Mouse (Mus musculus): ENCODE measurements at regions not wholly inside any gene's neighbourhood (a gene's known extent, or its start where the extent isn't known, plus 50 kb on each side); places are given as distances from the start of the nearest gene placed in this dataset.

DNA sequence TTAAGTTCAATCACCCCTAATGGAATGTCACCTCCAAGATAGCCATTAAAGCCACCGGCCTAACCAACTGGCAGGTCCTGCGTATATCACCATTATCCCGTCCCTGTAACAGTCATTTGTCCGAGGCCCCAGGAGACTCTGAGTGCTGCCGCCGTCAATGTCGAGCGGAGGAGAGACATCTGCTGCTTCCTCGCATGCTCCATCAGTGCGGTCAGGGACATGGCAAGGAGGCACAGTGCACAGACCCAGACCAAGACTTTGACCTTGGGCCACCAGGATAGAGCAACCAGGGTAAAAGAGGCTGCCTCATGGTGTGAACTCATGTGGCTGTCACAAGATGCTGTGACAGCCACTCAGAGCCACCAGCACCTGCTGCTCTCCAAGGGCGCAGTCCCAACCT is 172.9 kb downstream of the Tomm20 start:
- no peak for DNase-seq

- no peak for DNase-seq
These were observed 173.4 kb downstream of the Tomm20 start for GRCm38 (mm10) chr8:126772194-126772593.

DNA sequence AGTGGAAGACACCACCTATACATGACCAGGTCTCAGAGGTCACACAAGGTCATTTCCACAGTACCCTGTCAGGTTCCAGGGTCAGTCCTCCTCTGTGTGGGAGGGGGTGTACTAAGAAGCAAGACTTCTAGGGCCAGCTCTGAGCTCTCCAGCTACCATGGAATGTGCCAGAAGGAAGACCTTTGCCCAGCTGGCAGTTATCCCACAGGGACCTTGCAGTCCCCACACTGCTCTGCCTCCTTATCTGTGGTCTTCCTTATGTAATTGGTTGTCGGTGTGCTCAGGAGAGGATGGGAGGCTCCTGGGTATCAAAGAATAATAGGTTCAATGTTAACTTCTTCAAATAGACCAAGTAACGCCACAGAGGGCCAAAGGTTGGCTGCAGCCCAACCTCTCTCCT is 175.3 kb downstream of the Tomm20 start:
- DNase-seq: peak; percentile 77 to 78

DNA sequence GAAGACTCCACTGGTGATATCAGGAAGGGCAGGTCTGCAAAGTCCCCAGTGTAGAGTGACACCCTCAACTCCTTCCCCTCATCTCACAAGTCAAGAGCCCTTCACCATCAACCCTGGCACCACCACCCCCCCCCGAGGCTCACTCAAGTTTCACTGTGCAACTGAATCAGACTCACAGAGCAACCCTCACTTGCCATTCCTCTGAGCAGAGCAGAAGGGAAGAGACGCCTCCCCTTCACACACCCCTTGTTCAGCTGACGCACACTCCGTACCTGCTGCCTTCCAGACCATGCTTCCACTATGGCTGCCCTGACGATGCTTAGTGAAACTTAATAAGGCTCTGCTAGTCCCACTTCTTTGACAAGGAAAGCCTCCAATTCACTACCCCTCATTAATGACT is 174.4 kb upstream of the Irf2bp2 start:
- DNase-seq: no peak

DNA sequence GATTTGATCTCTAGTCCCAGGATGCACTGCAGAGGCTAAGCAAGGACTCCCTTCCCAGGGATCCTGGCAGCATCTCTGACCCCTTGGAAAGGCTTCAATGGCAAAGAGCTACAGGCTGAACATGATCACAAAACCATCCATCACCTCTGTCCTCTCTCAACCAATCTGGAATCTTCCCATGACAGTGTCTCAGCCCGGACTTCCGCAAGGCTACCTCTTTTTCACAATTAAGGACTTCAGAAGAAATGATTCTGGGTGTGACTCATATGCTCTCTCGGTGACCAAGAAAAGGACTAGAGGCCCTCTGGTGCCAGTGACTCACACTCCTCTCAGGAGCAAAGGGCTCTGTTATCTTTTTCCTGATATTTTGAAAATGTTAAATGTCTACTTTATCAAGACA is 173.6 kb upstream of the Irf2bp2 start:
- no peak for DNase-seq

DNA sequence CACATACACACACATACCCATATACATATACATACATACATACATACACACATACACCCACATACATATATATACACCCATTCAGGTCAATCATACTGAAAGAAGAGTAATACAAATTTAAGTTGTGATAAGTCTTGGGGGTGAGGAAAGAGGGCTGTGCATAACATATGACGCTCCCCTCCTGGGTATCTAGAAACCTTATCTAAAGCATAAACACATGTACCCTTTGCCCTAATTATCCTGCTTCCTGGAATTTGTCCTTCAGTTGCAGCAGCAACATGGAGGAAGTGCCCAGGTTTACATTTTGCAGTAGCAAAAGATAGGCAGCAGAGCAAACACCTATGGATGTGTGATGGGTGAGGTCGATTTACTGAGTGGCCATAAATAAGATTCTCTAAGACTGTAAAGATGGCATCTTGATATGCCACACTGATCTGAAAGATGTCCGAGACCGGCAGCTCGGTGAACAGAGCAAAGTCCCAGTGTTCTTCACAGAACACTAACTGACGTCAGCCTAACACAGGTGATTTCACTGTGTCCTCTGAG is 172.0 kb upstream of the Irf2bp2 start:
- no peak for DNase-seq

DNA sequence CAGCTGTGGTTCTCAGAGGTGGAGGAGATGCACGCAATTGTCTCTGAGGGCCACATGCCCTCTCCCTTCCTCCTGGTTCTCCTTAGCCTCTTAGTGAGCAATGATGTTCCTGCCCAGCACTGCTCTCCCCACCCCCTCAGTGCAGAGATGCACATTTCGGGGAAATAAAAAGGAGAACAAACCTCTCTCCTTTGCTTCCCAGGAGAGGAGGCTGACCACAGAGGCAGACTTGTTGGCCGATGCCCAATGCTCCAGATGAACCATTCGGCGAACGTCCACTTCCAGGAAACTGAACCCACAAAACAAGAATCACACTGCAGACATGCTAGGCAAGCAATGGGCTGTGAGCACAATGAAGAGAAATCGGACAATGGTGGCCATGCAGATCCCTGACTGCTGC is 169.8 kb upstream of the Irf2bp2 start:
- no peak for DNase-seq

DNA sequence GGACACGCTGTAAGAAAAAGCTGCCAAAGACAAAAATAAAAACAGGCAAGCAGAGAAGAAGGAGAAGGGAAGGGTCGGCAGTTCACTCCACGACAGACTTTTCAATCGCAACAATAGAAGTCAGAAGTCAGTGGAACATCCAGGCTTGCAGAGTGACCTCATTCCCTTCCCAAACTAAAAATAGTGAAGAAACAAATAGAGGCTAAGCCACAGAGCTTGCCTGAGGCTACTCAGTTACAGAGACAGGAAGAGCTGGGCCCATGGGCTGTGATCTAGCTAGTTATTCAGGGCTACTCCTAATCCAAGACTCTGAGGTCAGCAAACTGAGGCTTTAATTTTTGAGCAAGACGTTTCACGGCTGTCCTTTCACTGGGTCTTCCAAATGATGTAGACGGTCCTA is 165.9 kb upstream of the Irf2bp2 start:
- DNase-seq: no peak

DNA sequence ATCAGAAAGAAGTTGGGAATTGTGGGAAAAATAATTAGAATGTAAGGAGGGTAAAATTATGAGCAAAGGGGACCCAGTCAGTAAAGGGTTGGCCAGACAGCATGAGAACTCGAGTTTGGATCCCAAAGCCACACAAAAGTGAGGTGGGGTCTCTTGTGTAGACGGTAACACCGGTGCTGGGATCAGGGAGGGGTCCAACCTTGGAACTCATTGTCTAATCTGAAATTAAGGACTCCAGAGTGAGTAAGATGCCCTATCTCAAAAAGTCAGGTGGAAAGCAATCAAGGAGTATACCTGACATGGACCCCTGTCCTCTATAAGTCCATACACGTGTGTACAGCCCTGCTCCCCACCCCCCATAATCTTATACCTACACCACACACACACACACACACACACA is 165.2 kb upstream of the Irf2bp2 start:
- DNase-seq: no peak

DNA sequence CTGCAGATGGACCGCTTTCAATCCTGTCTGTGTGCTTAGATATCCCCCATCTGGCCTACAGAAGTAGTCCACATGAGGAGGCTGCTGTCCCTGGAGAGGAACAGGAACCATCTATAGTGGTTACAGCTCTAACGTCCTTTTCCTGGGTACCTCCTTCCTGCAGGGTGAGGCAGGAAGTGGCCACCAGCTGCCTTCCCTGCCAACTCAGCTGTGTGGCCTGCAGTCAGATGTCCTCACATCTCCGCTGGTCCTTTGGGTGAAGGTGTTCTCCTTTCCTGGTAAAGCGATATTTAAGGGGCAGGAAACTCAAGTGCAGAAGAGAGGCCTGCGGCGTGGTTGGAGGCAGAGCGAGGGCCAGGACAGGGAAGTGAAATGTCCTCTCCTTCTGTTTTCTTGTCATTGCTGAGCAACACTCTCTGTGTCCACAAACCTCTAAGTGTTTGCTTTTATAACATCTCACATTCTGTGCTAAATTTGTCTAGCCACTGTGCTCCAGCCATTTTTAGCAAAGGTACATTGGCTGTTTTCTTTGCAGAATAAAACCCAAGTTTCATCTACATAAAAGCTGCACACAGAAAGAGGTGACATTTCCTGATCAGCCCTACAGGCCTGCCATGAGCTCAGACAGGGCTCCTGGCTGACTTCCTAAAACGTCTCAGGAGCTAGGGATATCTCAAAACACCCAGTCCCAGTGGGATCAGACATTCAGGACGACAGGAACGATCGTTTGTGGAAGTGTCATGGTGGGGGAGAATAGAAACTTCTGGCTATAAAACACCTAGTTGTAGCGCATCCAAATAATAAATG is 164.4 kb upstream of the Irf2bp2 start:
- DNase-seq: no peak

GRCm38 (mm10) chr8:126756300-126757097 is 162.7 kb upstream of the Irf2bp2 start:
- DNase-seq: no peak

GRCm38 (mm10) chr8:126755669-126756068 is 161.9 kb upstream of the Irf2bp2 start:
- no peak for DNase-seq

DNA sequence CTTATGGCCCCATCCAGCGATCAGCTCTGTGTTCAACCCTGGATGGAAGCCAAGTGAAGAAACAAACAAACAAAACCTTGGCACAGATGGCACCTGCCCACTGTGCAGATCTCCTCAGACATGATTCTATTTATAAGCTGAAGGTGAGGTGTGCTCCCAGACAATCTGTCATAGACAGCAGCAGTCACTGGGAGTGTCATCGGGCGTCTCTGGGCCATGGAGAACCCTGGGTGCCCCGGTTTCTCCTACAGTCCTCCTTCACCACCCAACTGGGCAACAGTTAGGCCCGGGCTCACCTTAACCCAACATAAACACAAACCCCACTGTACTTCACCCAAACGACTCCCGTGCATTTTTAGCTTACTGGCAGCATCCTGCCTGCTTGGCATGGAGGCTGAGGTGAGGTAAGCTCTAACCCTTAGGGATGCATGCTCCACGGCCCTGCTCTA is 160.6 kb upstream of the Irf2bp2 start:
- DNase-seq: no peak

DNA sequence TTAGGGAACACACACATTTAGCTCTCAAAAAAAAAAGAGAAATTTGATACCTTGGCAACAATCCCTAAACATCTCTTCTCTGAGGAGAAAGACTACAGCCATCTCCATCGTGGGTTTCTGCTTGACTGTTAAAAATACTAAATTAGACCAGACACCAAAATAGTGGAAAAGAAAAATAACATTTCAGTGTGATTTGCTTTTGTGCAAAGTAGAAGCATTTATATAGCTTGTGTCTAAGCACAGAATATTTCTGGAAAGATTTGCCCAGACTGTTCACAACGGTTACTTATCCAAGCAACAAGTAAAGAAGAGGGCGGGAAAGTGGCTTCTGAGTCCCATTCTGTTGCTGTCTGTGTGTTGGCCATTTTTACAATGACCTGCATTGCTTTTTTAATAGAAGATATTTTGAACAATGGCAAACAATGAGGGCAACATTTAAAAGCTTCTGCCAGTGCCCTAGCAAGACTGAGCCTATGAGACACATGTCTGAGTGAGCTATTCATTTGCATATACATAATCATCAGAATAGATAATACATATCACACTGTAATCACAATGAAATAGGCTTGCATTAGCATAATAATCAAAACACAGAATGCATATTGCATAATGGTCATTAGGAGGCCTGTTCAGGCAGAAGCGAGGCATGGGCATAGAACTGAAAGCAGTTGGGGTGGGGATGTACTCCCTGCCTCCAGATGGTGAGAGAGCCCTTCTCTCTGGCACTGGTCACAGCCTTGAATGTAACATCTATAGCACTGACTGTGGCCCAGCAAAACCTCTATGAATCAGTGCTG is 159.5 kb upstream of the Irf2bp2 start:
- DNase-seq: no peak

DNA sequence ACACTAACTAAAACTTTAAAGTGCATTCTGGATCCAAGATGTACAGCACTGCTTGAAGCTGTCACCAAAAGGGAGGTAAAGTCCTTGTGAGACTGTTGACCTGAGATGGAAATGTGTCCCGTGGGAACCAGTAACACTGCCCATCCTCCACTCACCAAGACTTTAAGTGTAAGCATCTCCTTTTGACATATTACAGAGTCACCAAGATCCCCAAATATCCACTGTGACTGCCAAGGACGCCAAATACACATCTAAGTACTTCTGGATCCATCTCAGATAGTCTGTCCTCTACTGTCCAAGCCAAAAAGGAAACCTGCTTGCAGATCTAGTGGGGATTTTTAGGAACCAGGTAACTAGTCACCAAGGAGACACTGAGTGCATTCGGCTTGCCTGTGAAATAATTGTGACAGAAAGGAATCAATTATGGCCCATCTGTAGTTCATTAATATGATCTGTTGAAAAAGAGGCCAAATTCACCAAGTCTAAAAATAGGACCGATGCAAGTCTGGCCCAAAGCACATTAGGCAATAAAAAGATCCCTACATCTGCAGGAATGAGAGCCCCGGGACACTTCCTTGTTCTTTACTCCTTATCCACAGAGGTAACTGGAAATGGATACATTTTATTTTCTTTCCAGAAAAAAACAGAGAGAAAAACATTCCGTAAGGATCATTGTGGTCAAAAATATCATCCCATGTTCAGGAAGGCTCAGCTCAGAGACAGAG is 157.8 kb upstream of the Irf2bp2 start:
- no peak for DNase-seq

- no peak for DNase-seq
These were observed 152.4 kb upstream of the Irf2bp2 start for GRCm38 (mm10) chr8:126745992-126746775.

- no peak for DNase-seq
These were observed 151.1 kb upstream of the Irf2bp2 start for GRCm38 (mm10) chr8:126744747-126745382.

DNA sequence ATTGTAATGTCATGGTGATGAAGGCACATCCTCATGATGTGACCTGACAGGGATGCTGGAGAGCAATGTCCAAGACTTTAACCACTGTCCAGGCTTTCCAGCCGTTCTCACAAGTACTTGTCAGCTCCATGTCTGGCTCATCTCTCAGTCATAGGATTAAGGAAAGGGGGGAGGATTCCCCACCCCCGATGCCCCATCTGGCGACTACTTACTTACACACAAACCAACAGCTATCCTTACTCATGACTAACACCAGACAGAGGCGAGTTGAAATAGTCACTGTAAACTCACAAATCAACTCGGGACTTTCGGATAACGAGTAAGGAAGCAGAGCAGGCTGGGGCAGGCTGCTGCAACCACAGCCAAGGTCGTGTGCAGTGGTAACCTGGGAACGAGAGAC is 149.5 kb upstream of the Irf2bp2 start:
- DNase-seq: no peak

GRCm38 (mm10) chr8:126742081-126742480 is 148.3 kb upstream of the Irf2bp2 start:
- no peak for DNase-seq

DNA sequence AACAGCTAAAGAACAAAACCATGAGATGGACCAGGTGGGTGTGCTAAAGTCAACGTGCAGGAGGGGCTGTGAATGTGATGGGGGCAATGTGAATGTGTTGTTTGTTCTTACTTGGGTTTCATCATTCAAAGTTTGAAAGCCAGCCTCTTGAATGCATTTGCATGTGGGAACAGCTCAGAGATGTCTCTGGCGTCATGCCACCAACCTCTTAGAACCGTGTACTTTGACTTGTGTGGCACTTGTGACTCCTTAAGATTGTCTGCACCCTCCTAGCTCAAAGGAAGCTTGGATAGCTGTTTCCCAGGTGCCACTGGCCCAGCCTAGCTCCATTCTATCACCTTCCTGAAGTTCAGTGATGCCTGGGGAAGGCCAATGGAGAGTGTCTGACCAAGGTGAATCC is 147.2 kb upstream of the Irf2bp2 start:
- peak; percentile 72 to 78 for DNase-seq

DNA sequence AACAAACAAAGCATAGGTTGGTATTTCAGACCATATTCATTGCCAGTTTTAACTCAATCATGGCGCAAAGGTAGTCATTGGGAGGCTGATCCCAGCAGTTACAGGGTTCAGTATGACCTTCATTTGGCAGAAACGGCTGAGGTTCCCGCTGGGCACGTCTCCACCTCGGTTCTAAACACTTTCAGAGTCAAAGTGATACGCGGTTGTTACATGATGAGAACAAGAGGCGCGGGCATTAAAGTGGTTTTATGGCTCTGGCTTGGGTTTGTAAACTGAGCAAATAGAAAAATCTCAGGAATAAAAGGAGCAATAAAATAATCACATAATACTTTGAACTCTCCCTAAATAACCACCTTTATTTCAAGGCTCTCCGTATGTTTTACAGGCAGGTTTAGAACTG is 146.0 kb upstream of the Irf2bp2 start:
- no peak for DNase-seq

Data from kidney, adult 8-10 months (tissue).